Mouse (Mus musculus) embryonic facial prominence, embryonic 10.5 days (tissue): Measurements from ENCODE around the gene Abcc6. TPM values are rescaled to one million over a fixed set of nuclear protein-coding genes. Genes with fewer than 3 reads are reported as not detected.
"Not testable (repeated sequence)": the region's sequence is repeated elsewhere in the genome, so short reads cannot be mapped to it uniquely, and the experiment has no call there.

Experiments
- DNase-seq: peaks from one replicate; pipeline ENCODE4 v3.0.0-alpha.2; 2017; ENCODE audit warnings: low spot score
- H3K27ac ChIP-seq: fragments of 300-500 bp; sonication (generic); replicated peaks from 2 replicates; pipeline ENCODE4 v1.5.1; 2016; ENCODE audit warnings: mild to moderate bottlenecking
- H3K27me3 ChIP-seq: fragments of 300-500 bp; sonication (generic); replicated peaks from 2 replicates; pipeline ENCODE4 v1.6.1; 2016; ENCODE audit warnings: low read depth, mild to moderate bottlenecking; ENCODE audit not compliant: poor library complexity, severe bottlenecking
- H3K36me3 ChIP-seq: fragments of 300-500 bp; sonication (generic); replicated peaks from 2 replicates; pipeline ENCODE4 v1.6.1; 2016; ENCODE audit warnings: mild to moderate bottlenecking, moderate library complexity
- H3K4me1 ChIP-seq: fragments of 300-500 bp; sonication (generic); 2 replicates; pipeline ENCODE4 v1.6.1; 2016
- H3K4me3 ChIP-seq: fragments of 300-500 bp; sonication (generic); 2 replicates; pipeline ENCODE4 v1.5.1; 2016; ENCODE audit warnings: mild to moderate bottlenecking, moderate library complexity
- H3K9me3 ChIP-seq: fragments of 300-500 bp; sonication (generic); 2 replicates; pipeline ENCODE4 v1.6.1; 2016; ENCODE audit warnings: mild to moderate bottlenecking
- WGBS: fragments of 180-500 bp; shearing (Covaris S2); methylation state at CpG from one replicate; pipeline ENCODE4 v1.1.7; 2016; 5-methylcytosine and 5-hydroxymethylcytosine counted together
- polyA plus RNA-seq: library from polyadenylated mRNA; unstranded; fragments of >200 nt; fragmentation: Nextera tagmentation; extraction: Ambion mirVana; gene quantifications from 2 replicates; pipeline ENCODE4 v1.2.1, GENCODE M21; 2016

Gene Abcc6
- polyA plus RNA-seq, 1 experiment from 2014 or later, result not detected

DNA sequence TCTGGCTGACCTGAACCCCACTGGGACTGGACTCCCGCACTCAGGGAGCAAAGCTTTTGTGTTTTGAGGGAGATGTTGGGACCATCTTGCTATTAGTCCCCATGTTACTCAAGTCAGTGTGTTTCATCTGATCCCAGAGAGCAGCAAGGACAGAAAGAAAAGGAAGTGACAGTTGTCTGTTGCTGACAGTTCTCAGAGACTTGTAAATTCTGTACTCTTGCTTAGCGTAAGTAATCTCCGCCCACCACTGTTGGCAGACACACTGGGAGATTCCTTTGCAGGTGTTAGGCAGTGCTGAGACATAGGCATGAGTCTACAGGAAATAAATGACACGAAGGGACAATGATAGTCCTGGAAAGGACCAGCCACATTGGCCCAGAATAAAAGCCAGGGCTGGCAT is 73.5 kb downstream of the Abcc6 start:
- H3K4me3 ChIP-seq, result no peak overlapping the region
- WGBS, result 72% methylated on average over 4 of the region's 4 CpGs
- H3K9me3 ChIP-seq, result peaks cover 6% of the 10 kb centered on the region; the same call in 1 of the 2 replicates

DNA sequence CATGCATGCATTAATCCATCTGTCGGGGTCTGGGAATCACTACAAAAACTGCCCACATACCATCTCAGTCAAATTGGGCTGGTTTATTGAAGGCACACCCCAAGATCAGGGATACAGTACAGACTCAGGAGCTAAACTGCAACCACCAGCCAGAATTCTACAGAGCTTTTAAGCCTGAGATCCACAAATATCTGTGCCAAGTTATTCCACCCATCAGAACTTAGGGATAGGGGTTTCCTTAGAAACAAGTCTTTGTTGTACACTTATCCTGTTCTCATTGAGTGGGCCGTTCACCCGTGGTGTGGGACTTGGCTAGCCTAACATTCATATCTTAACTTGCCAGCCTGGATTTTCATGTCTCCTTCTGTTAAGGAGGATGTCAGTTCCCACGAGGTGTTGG is 81.0 kb downstream of the Abcc6 start:
- H3K9me3 ChIP-seq, result peaks cover 5% of the 10 kb centered on the region; the same call in 1 of the 2 replicates
- H3K36me3 ChIP-seq, result no peaks in the 10 kb centered on the region
- H3K27me3 ChIP-seq, result no peaks in the 10 kb centered on the region
- no peak overlapping the region for H3K27ac ChIP-seq
- WGBS, result 91% methylated on average over 4 of the region's 4 CpGs
- H3K4me1 ChIP-seq, result no peaks in the 10 kb centered on the region
- H3K4me3 ChIP-seq, result no peak overlapping the region
- no peak for DNase-seq

More for the DNA sequence above, 73.5 kb downstream of the Abcc6 start:
- Histone ChIP-seq H3K27me3 (no peaks in the 10 kb centered on the region), H3K4me1 (no peaks in the 10 kb centered on the region), H3K27ac (no peak overlapping the region), H3K36me3 (no peaks in the 10 kb centered on the region)
- DNase-seq, result no peak

GRCm38 (mm10) chr7:45943280-45943679 is 86.8 kb downstream of the Abcc6 start:
- WGBS, result 69% methylated on average over 1 of the region's 1 CpGs
- not testable (repeated sequence) for H3K27ac ChIP-seq, DNase-seq, H3K36me3 ChIP-seq, H3K27me3 ChIP-seq, H3K4me3 ChIP-seq, H3K9me3 ChIP-seq, H3K4me1 ChIP-seq

- Histone ChIP-seq H3K36me3 (no peaks in the 10 kb centered on the region), H3K27me3 (no peaks in the 10 kb centered on the region), H3K9me3 (no peaks in the 10 kb centered on the region), H3K4me3 (no peak overlapping the region), H3K27ac (no peak overlapping the region), H3K4me1 (no peaks in the 10 kb centered on the region)
- DNase-seq, result no peak
- 88% methylated on average over 9 of the region's 9 CpGs for whole genome bisulfite sequencing
Measured at GRCm38 (mm10) chr7:45941986-45942385, 88.1 kb downstream of the Abcc6 start.

GRCm38 (mm10) chr7:45939836-45940235 is 90.3 kb downstream of the Abcc6 start:
- no peak for DNase-seq
- 51% methylated on average over 2 of the region's 2 CpGs for WGBS
- H3K4me1 ChIP-seq, result no peaks in the 10 kb centered on the region

GRCm38 (mm10) chr7:45935114-45935513 is 95.0 kb downstream of the Abcc6 start:
- H3K4me3 ChIP-seq, result no peak overlapping the region
- H3K27ac ChIP-seq, result no peak overlapping the region
- 0 out of 2 replicates have a peak, but pooled peaks cover 8% of the 10 kb centered on the region for H3K36me3 ChIP-seq
- DNase-seq, result peak; percentile 77
- 0 out of 2 replicates have a peak, but pooled peaks cover 9% of the 10 kb centered on the region for H3K9me3 ChIP-seq
- H3K4me1 ChIP-seq, result no peaks in the 10 kb centered on the region
- no peaks in the 10 kb centered on the region for H3K27me3 ChIP-seq
- 33% methylated on average over 7 of the region's 7 CpGs for WGBS

More at GRCm38 (mm10) chr7:45939836-45940235, 90.3 kb downstream of the Abcc6 start:
- Histone ChIP-seq H3K36me3 (no peaks in the 10 kb centered on the region), H3K9me3 (no peaks in the 10 kb centered on the region), H3K27me3 (no peaks in the 10 kb centered on the region), H3K27ac (no peak overlapping the region), H3K4me3 (no peak overlapping the region)

GRCm38 (mm10) chr7:45933766-45934165 is 96.3 kb downstream of the Abcc6 start:
- H3K4me3 ChIP-seq, H3K4me1 ChIP-seq, DNase-seq, H3K27me3 ChIP-seq, H3K27ac ChIP-seq, H3K9me3 ChIP-seq, H3K36me3 ChIP-seq: not testable (repeated sequence)
- 95% methylated on average over 12 of the region's 12 CpGs for WGBS

- Histone ChIP-seq H3K36me3 (peaks cover 8% of the 10 kb centered on the region; the same call in 1 of the 2 replicates), H3K4me3 (no peak overlapping the region), H3K27me3 (peaks cover 28% of the 10 kb centered on the region), H3K27ac (no peak overlapping the region), H3K9me3 (peaks cover 15% of the 10 kb centered on the region; the same call in 1 of the 2 replicates), H3K4me1 (peaks cover 7% of the 10 kb centered on the region)
- DNase-seq, result no peak
- WGBS, result 83% methylated on average over 1 of the region's 1 CpGs
Measured at GRCm38 (mm10) chr7:45929688-45930087, 100.4 kb downstream of the Abcc6 start.

GRCm38 (mm10) chr7:45928626-45929295 is 101.3 kb downstream of the Abcc6 start:
- H3K4me3 ChIP-seq, result peak overlapping the region; percentile 29; the same call in 1 of the 2 replicates
- no peak overlapping the region for H3K27ac ChIP-seq
- H3K4me1 ChIP-seq, result peaks cover 16% of the 10 kb centered on the region

GRCm38 (mm10) chr7:45924429-45924816 is 105.7 kb downstream of the Abcc6 start:
- peaks cover 51% of the 10 kb centered on the region for H3K4me1 ChIP-seq
- peak; percentile 56 for DNase-seq
- H3K27me3 ChIP-seq, result peaks cover 42% of the 10 kb centered on the region
- peak overlapping the region; percentile 60 for H3K4me3 ChIP-seq
- H3K9me3 ChIP-seq, result peaks cover 6% of the 10 kb centered on the region; the same call in 1 of the 2 replicates
- peak overlapping the region; percentile 83 for H3K27ac ChIP-seq
- 10% methylated on average over 14 of the region's 14 CpGs for WGBS
- no peaks in the 10 kb centered on the region; the same call in 1 of the 2 replicates for H3K36me3 ChIP-seq

More at GRCm38 (mm10) chr7:45928626-45929295, 101.3 kb downstream of the Abcc6 start:
- H3K27me3 ChIP-seq, result peaks cover 28% of the 10 kb centered on the region
- 11% methylated on average over 22 of the region's 23 CpGs for WGBS
- H3K9me3 ChIP-seq, result peaks cover 15% of the 10 kb centered on the region; the same call in 1 of the 2 replicates
- H3K36me3 ChIP-seq, result peaks cover 8% of the 10 kb centered on the region; the same call in 1 of the 2 replicates
- DNase-seq, result no peak

- H3K4me3 ChIP-seq, result peak within 1 kb of the TSS; percentile 60
- peaks cover 47% of the 10 kb centered on the region for H3K4me1 ChIP-seq
- H3K27ac ChIP-seq, result peak within 1 kb of the TSS; percentile 83
- DNase-seq, result peak; percentile 73
- peaks cover 6% of the 10 kb centered on the region; the same call in 1 of the 2 replicates for H3K9me3 ChIP-seq
- H3K36me3 ChIP-seq, result no peaks in the 10 kb centered on the region; the same call in 1 of the 2 replicates
- 3% methylated on average over 24 of the region's 24 CpGs for WGBS
- peaks cover 37% of the 10 kb centered on the region for H3K27me3 ChIP-seq
Measured at GRCm38 (mm10) chr7:45923762-45924428, 106.2 kb downstream of the Abcc6 start, which contains the start of gene Ccdc114. Gene Ccdc114, plus strand, starts transcription at chr7:45924072.

GRCm38 (mm10) chr7:45922928-45923761 is 107.0 kb downstream of the Abcc6 start:
- peak overlapping the region; percentile 60 for H3K4me3 ChIP-seq

More at GRCm38 (mm10) chr7:45922928-45923761, 107.0 kb downstream of the Abcc6 start:
- H3K27ac ChIP-seq, result peak overlapping the region; percentile 83
- peaks cover 44% of the 10 kb centered on the region for H3K4me1 ChIP-seq
- H3K36me3 ChIP-seq, result no peaks in the 10 kb centered on the region; the same call in 1 of the 2 replicates
- H3K27me3 ChIP-seq, result peaks cover 29% of the 10 kb centered on the region
- WGBS, result under 1% methylated on average over 37 of the region's 37 CpGs
- peak; percentile 95 for DNase-seq
- peaks cover 6% of the 10 kb centered on the region; the same call in 1 of the 2 replicates for H3K9me3 ChIP-seq
